Mouse (Mus musculus) cortical plate, adult 2 months (tissue): Measurements from ENCODE around the gene Neurod6.

ENCODE experiments used
- CTCF ChIP-seq: fragments of 200-500 bp; IDR thresholded peaks from 2 replicates; pipeline ENCODE4 v1.5.1; 2011; ENCODE audit warnings: mild to moderate bottlenecking, control low read depth, low read length; ENCODE audit not compliant: insufficient read depth; ENCODE audit errors: extremely low read depth
- POLR2A ChIP-seq: fragments of 200-500 bp; IDR thresholded peaks from 2 replicates; pipeline ENCODE4 v1.6.1; 2011; ENCODE audit warnings: mild to moderate bottlenecking, low read length, control low read depth; ENCODE audit not compliant: insufficient read depth; ENCODE audit errors: extremely low read depth

DNA sequence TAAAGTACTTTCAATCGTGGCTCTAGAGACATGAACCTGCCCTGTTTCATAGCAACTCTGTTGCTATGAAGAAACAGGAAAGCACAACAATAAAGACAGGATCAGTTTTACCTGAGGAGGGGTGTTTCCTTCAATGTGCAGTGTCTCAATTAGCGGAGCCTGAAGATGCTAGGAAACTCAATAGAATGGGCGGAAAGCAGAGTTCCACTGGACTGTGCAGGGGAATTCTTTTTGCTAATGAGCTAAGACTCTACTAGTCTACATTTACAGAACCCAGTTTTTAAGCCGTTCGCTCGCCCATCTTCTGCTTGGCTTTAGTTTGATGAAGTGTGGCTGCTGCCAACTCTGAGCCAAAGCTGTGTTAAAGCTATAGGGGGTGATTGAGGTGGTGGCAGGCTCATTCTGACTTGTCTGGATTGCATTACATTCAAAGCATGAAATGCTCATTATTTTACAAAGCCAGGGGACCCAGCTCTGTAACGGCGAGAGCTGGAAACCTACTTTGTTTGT is 33.2 kb downstream of the Neurod6 start:
- TF ChIP-seq CTCF (no peak), POLR2A (no peak)
